Mouse (Mus musculus): Measurements from ENCODE around the gene Mad2l1bp. TPM values are rescaled to one million over a fixed set of nuclear protein-coding genes. Genes with fewer than 3 reads are reported as not detected.
A peak's percentile ranks its signal among the peaks of the same experiment; 100 is the strongest.

Gene Mad2l1bp
- total RNA-seq (2021), result 10 to 100 TPM; 15.7 to 17.6 TPM
- long read RNA-seq, experiment 1, transcript Mad2l1bp-201 (3 exons, 1,272 nt), result major isoform, 18 of 18 reads
- long read RNA-seq, experiment 1, partial matches to known transcripts, result 0 of 18 reads
- long read RNA-seq, experiment 1, other reads (novel, unspliced or antisense), result 0 of 18 reads
- long read RNA-seq, experiment 2, transcript Mad2l1bp-201 (3 exons, 1,272 nt), result major isoform, 23 of 26 reads
- long read RNA-seq, experiment 2, partial matches to known transcripts, result 1 of 26 reads
- long read RNA-seq, experiment 2, other reads (novel, unspliced or antisense), result 2 of 26 reads

GRCm38 (mm10) chr17:46152847-46153782, at the start of gene Mad2l1bp:
TSS of gene Mad2l1bp (minus strand) at chr17:46153553.
- DNase-seq (ENCODE audit: low spot score in 2 of 2), result peak; percentile 71 to 85

DNA sequence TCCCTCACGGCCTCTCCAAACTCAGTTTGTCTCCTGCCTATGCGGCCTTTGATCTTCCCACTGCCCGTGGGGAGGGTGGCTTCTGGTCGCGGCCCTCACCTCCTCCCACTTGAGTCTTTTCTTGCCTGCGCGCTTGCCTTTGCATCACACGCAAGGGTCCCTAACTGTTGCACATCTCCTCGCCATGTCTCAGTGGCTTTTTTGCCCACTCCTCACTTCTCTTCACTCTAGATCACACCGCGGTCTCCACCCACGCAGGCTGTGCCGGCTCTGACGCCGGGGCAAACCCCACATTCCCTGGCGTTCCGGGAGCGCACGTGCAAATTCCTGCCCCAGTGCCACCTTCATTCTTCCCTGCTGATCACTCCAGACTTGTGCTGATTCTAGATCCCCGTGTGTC, 49.7 kb upstream of the Mad2l1bp start:
- DNase-seq (ENCODE audit: low spot score in 2 of 2), result peak in 1 of 2 experiments; percentile 21

DNA sequence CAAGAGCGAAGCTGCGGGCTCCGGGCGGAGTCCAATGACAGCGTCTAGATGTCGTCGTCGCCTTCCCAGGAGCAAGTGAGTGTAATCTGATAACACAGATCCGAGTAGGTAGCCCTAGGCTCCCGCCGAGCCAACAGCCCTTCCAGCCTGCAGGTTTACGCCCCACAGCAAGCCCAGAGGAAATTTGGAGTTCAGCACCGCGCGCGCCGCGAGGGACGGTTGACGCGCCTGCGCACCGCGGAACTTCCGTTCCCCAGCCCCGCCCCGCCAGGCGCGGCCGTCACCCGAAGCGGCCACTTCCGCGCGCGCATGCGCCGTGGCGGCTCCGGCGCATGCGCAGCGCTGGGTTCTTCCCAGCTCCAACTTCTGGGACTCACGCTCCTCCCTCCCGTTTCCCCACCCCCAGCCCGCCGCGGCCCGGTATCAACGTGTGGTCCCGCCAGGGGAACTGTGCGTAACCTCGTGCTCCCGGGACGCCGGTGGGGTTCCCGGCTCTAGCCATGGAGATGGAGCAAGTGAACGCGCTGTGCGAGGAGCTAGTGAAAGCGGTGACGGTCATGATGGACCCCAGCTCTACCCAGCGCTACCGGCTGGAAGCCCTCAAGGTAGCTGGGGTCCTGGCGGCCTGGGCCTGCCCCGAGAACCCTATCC, 49.2 kb upstream of the Mad2l1bp start, which contains the start of the genes Polh and Xpo5:
Polh (minus strand) TSS at position 225 of the 651 bp plus-strand sequence.
Xpo5 (plus strand) TSS at position 362 of the 651 bp plus-strand sequence.
- peak; percentile 92 to 93 for DNase-seq (ENCODE audit: low spot score in 2 of 2)

DNA sequence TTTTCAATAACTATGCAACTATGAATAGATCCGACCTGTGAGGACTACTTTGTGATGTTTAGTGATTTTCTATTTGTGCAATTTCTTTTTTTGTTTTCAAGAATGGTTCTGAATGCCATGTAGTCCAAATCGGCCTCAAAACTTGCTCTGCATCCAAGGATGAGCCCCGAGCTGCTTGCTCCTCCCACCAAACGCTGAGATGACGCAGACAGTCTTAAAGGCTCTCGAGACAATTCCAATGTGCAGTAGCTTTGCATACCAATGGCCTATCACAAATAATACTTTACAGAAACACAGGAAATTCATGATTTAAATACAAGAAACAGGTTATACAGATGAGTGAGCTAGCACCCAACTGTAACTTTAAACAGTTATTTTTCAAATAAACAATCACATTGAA, 47.8 kb upstream of the Mad2l1bp start:
- no peak for DNase-seq (ENCODE audit: low spot score in 2 of 2)

GRCm38 (mm10) chr17:46188829-46189228, 35.5 kb upstream of the Mad2l1bp start:
- DNase-seq (ENCODE audit: low spot score in 2 of 2), result no peak

GRCm38 (mm10) chr17:46182273-46182672, 28.9 kb upstream of the Mad2l1bp start:
- no peak for DNase-seq (ENCODE audit: low spot score in 2 of 2)

DNA sequence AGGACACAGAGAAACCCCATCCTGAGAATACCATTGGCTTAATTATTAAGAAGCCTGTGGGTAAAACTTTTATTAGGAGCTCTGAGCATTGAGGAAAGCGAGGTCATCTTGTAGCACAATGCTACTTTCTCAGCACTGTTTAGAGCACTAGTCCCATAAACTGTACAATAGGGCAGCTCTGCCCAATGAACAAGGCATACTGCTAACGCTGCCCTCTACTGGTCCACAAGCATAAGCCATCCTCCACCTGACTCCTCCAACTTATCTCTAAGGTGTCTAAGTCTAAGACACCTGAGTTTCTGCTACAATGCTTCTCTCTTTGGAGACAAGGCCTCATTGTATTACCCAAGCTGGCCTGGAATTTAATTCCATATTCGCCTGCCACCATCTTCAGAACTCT, 17.2 kb upstream of the Mad2l1bp start:
- DNase-seq (ENCODE audit: low spot score in 2 of 2), result no peak

- no peak for DNase-seq (ENCODE audit: low spot score in 2 of 2)
These were observed 15.4 kb upstream of the Mad2l1bp start for GRCm38 (mm10) chr17:46168768-46169167.

DNA sequence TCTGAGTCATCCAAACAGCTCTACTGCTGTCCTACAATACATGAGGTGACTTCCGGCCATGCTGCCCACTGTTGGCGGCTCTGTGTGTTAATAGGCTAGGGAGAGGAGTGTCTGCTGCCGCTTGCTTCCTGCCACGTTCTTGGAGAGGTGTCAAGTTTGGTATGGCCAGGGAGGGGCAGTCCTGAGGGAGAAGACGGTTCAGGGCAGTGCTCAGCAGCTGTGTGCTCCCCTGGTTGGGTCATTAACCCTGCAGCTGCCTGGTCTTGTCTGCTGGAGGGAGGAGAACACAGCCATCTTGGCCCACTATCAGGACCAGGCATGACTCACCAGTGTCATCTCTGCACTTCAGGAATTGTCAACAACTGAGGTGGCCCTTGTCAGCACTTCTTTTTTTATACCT, 15.0 kb upstream of the Mad2l1bp start:
- peak in 1 of 2 experiments; percentile 42 for DNase-seq (ENCODE audit: low spot score in 2 of 2)

DNA sequence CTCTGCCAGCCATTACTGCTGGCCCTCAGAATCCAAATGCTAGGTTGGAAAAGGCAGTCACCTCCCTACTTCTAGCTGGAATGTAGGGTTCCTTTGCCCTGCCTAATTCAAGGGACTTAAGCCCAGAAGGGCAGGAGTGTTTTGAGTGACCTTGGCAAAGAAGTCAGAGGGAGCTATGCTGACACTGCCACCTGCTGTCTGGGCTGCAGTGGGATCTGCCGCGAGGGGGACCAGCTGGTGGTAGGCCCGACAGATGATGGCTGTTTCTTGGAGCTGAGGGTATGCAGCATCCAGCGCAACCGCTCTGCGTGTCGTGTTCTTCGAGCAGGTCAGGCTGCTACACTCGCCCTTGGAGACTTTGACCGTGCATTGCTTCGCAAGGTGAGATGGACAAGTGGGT, 13.7 kb upstream of the Mad2l1bp start:
- DNase-seq (ENCODE audit: low spot score in 2 of 2), result no peak

DNA sequence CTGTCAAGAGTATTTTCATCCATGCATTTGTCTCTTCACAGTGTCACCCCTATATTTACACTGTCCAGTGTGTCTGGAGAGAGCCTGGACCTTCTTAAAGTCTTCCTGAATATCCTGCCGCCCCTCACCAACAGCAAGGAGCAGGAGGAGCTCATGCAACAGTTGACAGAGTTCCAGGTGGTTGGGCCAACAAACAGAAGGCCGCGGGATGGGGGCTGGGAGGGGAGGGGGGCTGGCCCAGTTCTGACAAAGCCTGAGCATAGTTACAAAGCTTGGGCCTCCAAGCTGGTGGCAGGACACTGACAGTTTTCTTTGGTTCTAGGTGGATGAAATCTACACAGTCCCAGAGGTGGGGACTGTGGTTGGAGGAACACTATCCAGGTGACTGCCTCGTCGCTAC, 12.9 kb upstream of the Mad2l1bp start:
- DNase-seq (ENCODE audit: low spot score in 2 of 2), result no peak

- no peak for DNase-seq (ENCODE audit: low spot score in 2 of 2)
These were observed 12.1 kb upstream of the Mad2l1bp start for GRCm38 (mm10) chr17:46165460-46165859.

- no peak for DNase-seq (ENCODE audit: low spot score in 2 of 2)
These were observed 11.4 kb upstream of the Mad2l1bp start for GRCm38 (mm10) chr17:46164791-46165190.

- no peak for DNase-seq (ENCODE audit: low spot score in 2 of 2)
These were observed 10.9 kb upstream of the Mad2l1bp start for GRCm38 (mm10) chr17:46164301-46164700.

GRCm38 (mm10) chr17:46162951-46163421, 9.6 kb upstream of the Mad2l1bp start:
- no peak for DNase-seq (ENCODE audit: low spot score in 2 of 2)

DNA sequence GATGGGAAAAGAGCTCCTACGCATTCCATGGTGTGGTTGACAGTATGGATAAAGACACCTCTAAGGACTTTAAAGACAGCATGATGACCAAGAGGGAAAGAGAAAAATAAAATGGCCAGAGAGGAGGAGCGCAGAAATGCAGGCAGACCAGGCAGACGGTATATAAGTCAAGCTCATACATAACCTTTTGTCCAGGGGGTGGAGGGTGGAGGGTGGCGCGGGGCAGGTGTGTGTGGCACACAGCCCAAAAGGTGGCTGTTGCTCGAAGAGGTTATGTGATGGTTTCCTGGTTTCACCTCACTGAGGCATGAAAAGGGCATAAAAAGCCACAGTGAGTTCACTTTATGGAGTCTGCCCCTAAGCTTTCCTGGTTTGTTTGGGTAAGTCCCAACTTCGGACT, 9.2 kb upstream of the Mad2l1bp start:
- no peak for DNase-seq (ENCODE audit: low spot score in 2 of 2)

DNA sequence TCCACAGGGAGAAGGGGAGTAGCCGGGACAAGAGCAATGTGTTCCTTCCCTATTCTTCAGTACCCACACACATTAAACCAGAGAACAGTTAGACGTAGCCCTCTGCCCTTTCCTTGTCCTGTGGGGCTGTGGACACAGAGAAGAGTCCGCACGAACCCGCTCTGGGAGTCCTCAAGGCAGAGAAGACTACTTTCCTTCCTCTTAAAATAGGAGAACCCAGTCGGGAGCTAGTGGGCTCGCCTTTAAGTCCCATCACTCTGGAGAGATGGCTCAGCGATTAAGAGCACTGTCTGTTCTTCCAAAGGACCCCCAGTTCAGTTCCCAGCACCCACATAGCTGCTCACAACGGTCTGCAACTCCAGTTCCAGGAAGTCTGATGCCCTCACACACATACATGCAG, 8.4 kb upstream of the Mad2l1bp start:
- DNase-seq (ENCODE audit: low spot score in 2 of 2), result no peak

DNA sequence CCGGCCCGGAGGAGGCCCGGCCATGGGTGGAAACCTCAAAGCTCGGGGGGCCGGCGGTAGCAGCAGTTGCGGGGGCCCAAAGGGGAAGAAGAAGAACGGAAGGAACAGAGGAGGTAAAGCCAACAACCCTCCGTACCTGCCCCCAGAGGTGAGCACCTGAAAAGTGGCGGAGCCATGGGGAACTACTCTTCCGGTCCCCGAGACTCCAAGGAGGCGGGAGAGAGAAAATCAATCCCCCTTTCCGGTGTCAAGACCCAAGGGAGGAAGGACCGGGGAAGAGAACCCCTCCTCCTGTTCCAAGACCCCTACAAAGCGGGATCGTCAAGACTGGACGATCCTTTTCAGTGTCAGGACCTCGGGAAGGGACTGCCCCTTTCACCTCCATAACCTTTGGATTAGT, 7.8 kb upstream of the Mad2l1bp start:
- no peak for DNase-seq (ENCODE audit: low spot score in 2 of 2)

- DNase-seq (ENCODE audit: low spot score in 2 of 2), result peak; percentile 77 to 91
These were observed 7.3 kb upstream of the Mad2l1bp start, which contains the start of gene Gtpbp2 for GRCm38 (mm10) chr17:46160686-46161085. TSS of gene Gtpbp2 (plus strand) at chr17:46161032.

GRCm38 (mm10) chr17:46160090-46160662, 6.8 kb upstream of the Mad2l1bp start:
- DNase-seq (ENCODE audit: low spot score in 2 of 2), result peak; percentile 72 to 89

DNA sequence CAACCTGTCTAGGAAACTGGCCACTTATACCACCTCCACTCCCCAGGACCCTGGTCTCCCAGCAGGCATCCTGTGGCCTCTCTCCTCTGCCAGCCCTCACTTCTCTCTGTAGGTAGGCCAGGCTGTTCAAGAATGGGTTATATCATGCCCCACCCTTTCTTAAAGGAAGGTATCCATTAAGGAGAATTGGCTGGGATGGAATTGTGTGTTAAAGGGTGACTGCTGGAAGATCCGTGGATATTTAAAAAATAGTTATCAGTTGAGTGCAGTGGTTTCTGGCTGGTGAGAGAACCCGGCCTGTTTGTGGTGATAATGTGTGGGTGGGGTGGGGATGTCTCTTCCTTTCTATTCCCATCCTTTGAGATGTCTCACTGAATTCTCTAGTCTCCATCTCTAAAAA, 5.9 kb upstream of the Mad2l1bp start:
- no peak for DNase-seq (ENCODE audit: low spot score in 2 of 2)
